Mouse (Mus musculus): Measurements from ENCODE around the gene Hist1h3f. TPM values are rescaled to one million over a fixed set of nuclear protein-coding genes. Genes with fewer than 3 reads are reported as not detected.

Gene Hist1h3f
- total and polyA plus RNA-seq, 2 experiments from 2014 or later: 0.45 to 441 TPM

- TF ChIP-seq EP300 (IDR thresholded peaks at IDR 0.05; ENCODE audit: low read depth) (no peak), CTCF (IDR thresholded peaks at IDR 0.05; ENCODE audit: low read depth) (no peak)
- Histone ChIP-seq H3K4me3 (ENCODE audit: low read depth, low read length) (no peak overlapping the region), H3K9ac (replicated peaks; ENCODE audit: low read depth, low read length) (no peak overlapping the region), H3K4me1 (ENCODE audit: control insufficient read depth, insufficient read depth) (no peaks in the 10 kb centered on the region), H3K27ac (ENCODE audit: low read depth) (peak overlapping the region; percentile 61; the same call in 1 of the 2 replicates), H3K9me3 (replicated peaks; ENCODE audit: control insufficient read depth, low read length) (no peaks in the 10 kb centered on the region), H3K4me2 (ENCODE audit: low read depth, low read length) (no peak overlapping the region), H3K36me3 (replicated peaks; ENCODE audit: control insufficient read depth, insufficient read depth, low read length) (no peaks in the 10 kb centered on the region), H3K27me3 (ENCODE audit: control insufficient read depth, insufficient read depth, low read length) (no peaks in the 10 kb centered on the region)
- DNase-seq (ENCODE audit: low spot score): no peak
- no peak for ATAC-seq (ENCODE audit: insufficient read depth, low read depth)
- WGBS: 82% methylated on average over 7 of the region's 7 CpGs
Observed at GRCm38 (mm10) chr13:23592614-23593013, 48.8 kb downstream of the Hist1h3f start.

GRCm38 (mm10) chr13:23593051-23593770 lies 49.4 kb downstream of the Hist1h3f start:
- no peaks in the 10 kb centered on the region for H3K36me3 ChIP-seq (replicated peaks; ENCODE audit: control insufficient read depth, insufficient read depth, low read length)
- ATAC-seq (ENCODE audit: insufficient read depth, low read depth): no peak; the same call in 1 of the 2 replicates
- H3K27me3 ChIP-seq (ENCODE audit: control insufficient read depth, insufficient read depth, low read length): no peaks in the 10 kb centered on the region
- no peak overlapping the region for H3K9ac ChIP-seq (replicated peaks; ENCODE audit: low read depth, low read length)
- H3K27ac ChIP-seq (ENCODE audit: low read depth): peak overlapping the region; percentile 61; the same call in 1 of the 2 replicates
- DNase-seq (ENCODE audit: low spot score): no peak
- H3K4me1 ChIP-seq (ENCODE audit: control insufficient read depth, insufficient read depth): no peaks in the 10 kb centered on the region
- TF ChIP-seq EP300 (IDR thresholded peaks at IDR 0.05; ENCODE audit: low read depth) (no peak), CTCF (IDR thresholded peaks at IDR 0.05; ENCODE audit: low read depth) (no peak)
- no peak overlapping the region for H3K4me2 ChIP-seq (ENCODE audit: low read depth, low read length)
- 55% methylated on average over 5 of the region's 5 CpGs for WGBS
- H3K9me3 ChIP-seq (replicated peaks; ENCODE audit: control insufficient read depth, low read length): no peaks in the 10 kb centered on the region
- no peak overlapping the region for H3K4me3 ChIP-seq (ENCODE audit: low read depth, low read length)

Small RNA genes lying within 50 kb of the gene (microRNA-seq; reads per million reads assigned to microRNA genes)
- gene Gm44297 (not detected), gene Gm44359 (not detected), gene Gm44394 (not detected), gene n-TStga1 (0.54 reads per million)

Other genes starting within 250 kb of the Hist1h3f start
Only the 30 nearest of the 34 such genes appear.
- gene Zfp322a, start 174.8 kb upstream of the Hist1h3f start, total RNA-seq (2014; rRNA removed; ENCODE audit: low replicate concordance): 10.0 and 11.9 TPM in 2 replicates
- 27.0 and 28.1 TPM in 2 replicates for gene Zfp322a, start 174.8 kb upstream of the Hist1h3f start, polyA plus RNA-seq (2015; fragmentation: Nextera tagmentation; extraction: Ambion mirVana)
- gene Abt1, start 120.2 kb upstream of the Hist1h3f start, total RNA-seq (2014; rRNA removed; ENCODE audit: low replicate concordance): 6.7 and 7.4 TPM in 2 replicates
- 6.8 and 7.2 TPM in 2 replicates for gene Abt1, start 120.2 kb upstream of the Hist1h3f start, polyA plus RNA-seq (2015; fragmentation: Nextera tagmentation; extraction: Ambion mirVana)
- 0.27 TPM in 1 of 2 replicates, not detected in the other for gene Btn1a1, start 78.2 kb upstream of the Hist1h3f start, total RNA-seq (2014; rRNA removed; ENCODE audit: low replicate concordance)
- 0.14 and 0.18 TPM in 2 replicates for gene Btn1a1, start 78.2 kb upstream of the Hist1h3f start, polyA plus RNA-seq (2015; fragmentation: Nextera tagmentation; extraction: Ambion mirVana)
- gene Btn2a2, start 55.2 kb upstream of the Hist1h3f start, total RNA-seq (2014; rRNA removed; ENCODE audit: low replicate concordance): not detected in 2 replicates
- gene Btn2a2, start 55.2 kb upstream of the Hist1h3f start, polyA plus RNA-seq (2015; fragmentation: Nextera tagmentation; extraction: Ambion mirVana): 0.04 and 0.15 TPM in 2 replicates
- 3,824 and 4,565 TPM in 2 replicates for gene Hist1h4h, start 13.0 kb upstream of the Hist1h3f start, total RNA-seq (2014; rRNA removed; ENCODE audit: low replicate concordance)
- 30.4 and 37.5 TPM in 2 replicates for gene Hist1h4h, start 13.0 kb upstream of the Hist1h3f start, polyA plus RNA-seq (2015; fragmentation: Nextera tagmentation; extraction: Ambion mirVana)
- 369 and 922 TPM in 2 replicates for gene Hist1h2af, start 10.1 kb upstream of the Hist1h3f start, total RNA-seq (2014; rRNA removed; ENCODE audit: low replicate concordance)
- gene Hist1h2af, start 10.1 kb upstream of the Hist1h3f start, polyA plus RNA-seq (2015; fragmentation: Nextera tagmentation; extraction: Ambion mirVana): 1.3 and 2.6 TPM in 2 replicates
- 709 and 989 TPM in 2 replicates for gene Hist1h3g, start 8.6 kb upstream of the Hist1h3f start, total RNA-seq (2014; rRNA removed; ENCODE audit: low replicate concordance)
- gene Hist1h3g, start 8.6 kb upstream of the Hist1h3f start, polyA plus RNA-seq (2015; fragmentation: Nextera tagmentation; extraction: Ambion mirVana): 2.4 and 2.5 TPM in 2 replicates
- gene Hist1h2bh, start 660 bp upstream of the Hist1h3f start, total RNA-seq (2014; rRNA removed; ENCODE audit: low replicate concordance): 82.5 and 133 TPM in 2 replicates
- 0.25 and 0.31 TPM in 2 replicates for gene Hist1h2bh, start 660 bp upstream of the Hist1h3f start, polyA plus RNA-seq (2015; fragmentation: Nextera tagmentation; extraction: Ambion mirVana)
- gene Hist1h4f, start 7.6 kb downstream of the Hist1h3f start, total RNA-seq (2014; rRNA removed; ENCODE audit: low replicate concordance): 2,919 and 3,073 TPM in 2 replicates
- gene Hist1h4f, start 7.6 kb downstream of the Hist1h3f start, polyA plus RNA-seq (2015; fragmentation: Nextera tagmentation; extraction: Ambion mirVana): 0.65 TPM in 1 of 2 replicates, not detected in the other
- gene Hist1h1d, start 9.2 kb downstream of the Hist1h3f start, total RNA-seq (2014; rRNA removed; ENCODE audit: low replicate concordance): 61.7 and 66.1 TPM in 2 replicates
- 0.16 and 0.20 TPM in 2 replicates for gene Hist1h1d, start 9.2 kb downstream of the Hist1h3f start, polyA plus RNA-seq (2015; fragmentation: Nextera tagmentation; extraction: Ambion mirVana)
- gene Hist1h3e, start 18.3 kb downstream of the Hist1h3f start, total RNA-seq (2014; rRNA removed; ENCODE audit: low replicate concordance): 625 and 977 TPM in 2 replicates
- 0.70 and 0.97 TPM in 2 replicates for gene Hist1h3e, start 18.3 kb downstream of the Hist1h3f start, polyA plus RNA-seq (2015; fragmentation: Nextera tagmentation; extraction: Ambion mirVana)
- gene Hist1h2ae, start 27.2 kb downstream of the Hist1h3f start, total RNA-seq (2014; rRNA removed; ENCODE audit: low replicate concordance): 171 and 312 TPM in 2 replicates
- 12.1 and 14.3 TPM in 2 replicates for gene Hist1h2ae, start 27.2 kb downstream of the Hist1h3f start, polyA plus RNA-seq (2015; fragmentation: Nextera tagmentation; extraction: Ambion mirVana)
- 1,110 and 1,666 TPM in 2 replicates for gene Hist1h2bg, start 27.3 kb downstream of the Hist1h3f start, total RNA-seq (2014; rRNA removed; ENCODE audit: low replicate concordance)
- gene Hist1h2bg, start 27.3 kb downstream of the Hist1h3f start, polyA plus RNA-seq (2015; fragmentation: Nextera tagmentation; extraction: Ambion mirVana): 2.5 and 4.3 TPM in 2 replicates
- 603 and 951 TPM in 2 replicates for gene Hist1h2bf, start 30.1 kb downstream of the Hist1h3f start, total RNA-seq (2014; rRNA removed; ENCODE audit: low replicate concordance)
- gene Hist1h2bf, start 30.1 kb downstream of the Hist1h3f start, polyA plus RNA-seq (2015; fragmentation: Nextera tagmentation; extraction: Ambion mirVana): 1.3 and 1.6 TPM in 2 replicates
- gene Hist1h2ad, start 30.3 kb downstream of the Hist1h3f start, total RNA-seq (2014; rRNA removed; ENCODE audit: low replicate concordance): 568 and 769 TPM in 2 replicates
- gene Hist1h2ad, start 30.3 kb downstream of the Hist1h3f start, polyA plus RNA-seq (2015; fragmentation: Nextera tagmentation; extraction: Ambion mirVana): 0.27 and 1.8 TPM in 2 replicates
- gene Hist1h3d, start 31.7 kb downstream of the Hist1h3f start, total RNA-seq (2014; rRNA removed; ENCODE audit: low replicate concordance): 116 and 155 TPM in 2 replicates
- gene Hist1h3d, start 31.7 kb downstream of the Hist1h3f start, polyA plus RNA-seq (2015; fragmentation: Nextera tagmentation; extraction: Ambion mirVana): 1.2 and 1.8 TPM in 2 replicates
- 1,649 and 2,136 TPM in 2 replicates for gene Hist1h4d, start 37.5 kb downstream of the Hist1h3f start, total RNA-seq (2014; rRNA removed; ENCODE audit: low replicate concordance)
- gene Hist1h4d, start 37.5 kb downstream of the Hist1h3f start, polyA plus RNA-seq (2015; fragmentation: Nextera tagmentation; extraction: Ambion mirVana): 18.8 and 21.2 TPM in 2 replicates
- 253 and 309 TPM in 2 replicates for gene Hist1h2be, start 77.1 kb downstream of the Hist1h3f start, total RNA-seq (2014; rRNA removed; ENCODE audit: low replicate concordance)
- 0.82 and 1.2 TPM in 2 replicates for gene Hist1h2be, start 77.1 kb downstream of the Hist1h3f start, polyA plus RNA-seq (2015; fragmentation: Nextera tagmentation; extraction: Ambion mirVana)
- 271 and 391 TPM in 2 replicates for gene Hist1h1e, start 78.5 kb downstream of the Hist1h3f start, total RNA-seq (2014; rRNA removed; ENCODE audit: low replicate concordance)
- gene Hist1h1e, start 78.5 kb downstream of the Hist1h3f start, polyA plus RNA-seq (2015; fragmentation: Nextera tagmentation; extraction: Ambion mirVana): 5.6 and 6.7 TPM in 2 replicates
- 62.8 and 88.1 TPM in 2 replicates for gene Hist1h2ac, start 139.9 kb downstream of the Hist1h3f start, total RNA-seq (2014; rRNA removed; ENCODE audit: low replicate concordance)
- 0.45 and 0.49 TPM in 2 replicates for gene Hist1h2ac, start 139.9 kb downstream of the Hist1h3f start, polyA plus RNA-seq (2015; fragmentation: Nextera tagmentation; extraction: Ambion mirVana)
- 253 and 309 TPM in 2 replicates for gene Hist1h2bc, start 140.1 kb downstream of the Hist1h3f start, total RNA-seq (2014; rRNA removed; ENCODE audit: low replicate concordance)
- 94.4 and 115 TPM in 2 replicates for gene Hist1h2bc, start 140.1 kb downstream of the Hist1h3f start, polyA plus RNA-seq (2015; fragmentation: Nextera tagmentation; extraction: Ambion mirVana)
- gene Hist1h1t, start 151.8 kb downstream of the Hist1h3f start, total RNA-seq (2014; rRNA removed; ENCODE audit: low replicate concordance): 0.23 and 2.0 TPM in 2 replicates
- not detected in 2 replicates for gene Hist1h1t, start 151.8 kb downstream of the Hist1h3f start, polyA plus RNA-seq (2015; fragmentation: Nextera tagmentation; extraction: Ambion mirVana)
- gene Hist1h4c, start 154.4 kb downstream of the Hist1h3f start, total RNA-seq (2014; rRNA removed; ENCODE audit: low replicate concordance): 1,145 and 1,607 TPM in 2 replicates
- gene Hist1h4c, start 154.4 kb downstream of the Hist1h3f start, polyA plus RNA-seq (2015; fragmentation: Nextera tagmentation; extraction: Ambion mirVana): 1.5 and 1.7 TPM in 2 replicates
- 21.4 and 25.9 TPM in 2 replicates for gene Hfe, start 166.8 kb downstream of the Hist1h3f start, total RNA-seq (2014; rRNA removed; ENCODE audit: low replicate concordance)
- gene Hfe, start 166.8 kb downstream of the Hist1h3f start, polyA plus RNA-seq (2015; fragmentation: Nextera tagmentation; extraction: Ambion mirVana): 18.0 and 22.3 TPM in 2 replicates
- gene Hist1h1c, start 194.8 kb downstream of the Hist1h3f start, total RNA-seq (2014; rRNA removed; ENCODE audit: low replicate concordance): 770 and 1,043 TPM in 2 replicates
- 73.4 and 101 TPM in 2 replicates for gene Hist1h1c, start 194.8 kb downstream of the Hist1h3f start, polyA plus RNA-seq (2015; fragmentation: Nextera tagmentation; extraction: Ambion mirVana)
- gene Hist1h3c, start 201.6 kb downstream of the Hist1h3f start, total RNA-seq (2014; rRNA removed; ENCODE audit: low replicate concordance): 1,907 and 3,007 TPM in 2 replicates
- gene Hist1h3c, start 201.6 kb downstream of the Hist1h3f start, polyA plus RNA-seq (2015; fragmentation: Nextera tagmentation; extraction: Ambion mirVana): 1.2 and 1.3 TPM in 2 replicates
- gene Hist1h2bb, start 202.7 kb downstream of the Hist1h3f start, total RNA-seq (2014; rRNA removed; ENCODE audit: low replicate concordance): 1,542 and 1,547 TPM in 2 replicates
- gene Hist1h2bb, start 202.7 kb downstream of the Hist1h3f start, polyA plus RNA-seq (2015; fragmentation: Nextera tagmentation; extraction: Ambion mirVana): 0.59 and 0.78 TPM in 2 replicates
- gene Hist1h2ab, start 207.1 kb downstream of the Hist1h3f start, total RNA-seq (2014; rRNA removed; ENCODE audit: low replicate concordance): 667 and 733 TPM in 2 replicates
- 5.6 and 7.6 TPM in 2 replicates for gene Hist1h2ab, start 207.1 kb downstream of the Hist1h3f start, polyA plus RNA-seq (2015; fragmentation: Nextera tagmentation; extraction: Ambion mirVana)
- 800 and 1,239 TPM in 2 replicates for gene Hist1h3b, start 208.2 kb downstream of the Hist1h3f start, total RNA-seq (2014; rRNA removed; ENCODE audit: low replicate concordance)
- 3.2 and 3.3 TPM in 2 replicates for gene Hist1h3b, start 208.2 kb downstream of the Hist1h3f start, polyA plus RNA-seq (2015; fragmentation: Nextera tagmentation; extraction: Ambion mirVana)
- 252 and 267 TPM in 2 replicates for gene Hist1h4b, start 213.0 kb downstream of the Hist1h3f start, total RNA-seq (2014; rRNA removed; ENCODE audit: low replicate concordance)
- 0.46 and 0.60 TPM in 2 replicates for gene Hist1h4b, start 213.0 kb downstream of the Hist1h3f start, polyA plus RNA-seq (2015; fragmentation: Nextera tagmentation; extraction: Ambion mirVana)